ENCODE assay signal across 10 mouse cellular contexts in genomic region chr2:152811336-152812165, GRCm38 (mm10). TPM values are rescaled to one million over a fixed set of nuclear protein-coding genes. Genes with fewer than 3 reads are reported as not detected.
DNase-seq lines count a peak whose midpoint lies in the region; ATAC-seq and TF ChIP-seq lines count a peak whose summit lies in the region.
"Had no signal": no experiment of that assay in that cellular context is flagged by ENCODE, and none has a peak within 500 bp of the region (broad histone marks: within the 10 kb centered on the region; RNA-seq: fewer than 3 reads in every experiment).

No protein-coding gene starts in this region.

- ATAC-seq in forebrain, embryonic 12.5 days (ENCODE audit: low FRiP score), result no peak
- ATAC-seq in midbrain, embryonic 12.5 days (ENCODE audit: low FRiP score, low read depth), result no peak
- ATAC-seq in inflammation-experienced regulatory T-cells, adult 6 months, result peak; percentile 69
- no peak for ATAC-seq in forebrain, embryonic 16.5 days

- 0 out of 2 replicates have a peak, but pooled peaks cover 5% of the 10 kb centered on the region for H3K36me3 ChIP-seq in forebrain, embryonic 12.5 days (replicated peaks)
- H3K36me3 ChIP-seq in forebrain, embryonic 10.5 days (replicated peaks), result peaks cover 16% of the 10 kb centered on the region
- H3K36me3 ChIP-seq in midbrain, embryonic 12.5 days, result 0 out of 2 replicates have a peak, but pooled peaks cover 6% of the 10 kb centered on the region
- peaks cover 28% of the 10 kb centered on the region for H3K36me3 ChIP-seq in midbrain, embryonic 10.5 days
- H3K36me3 ChIP-seq in myocyte (ENCODE audit: control insufficient read depth, insufficient read depth), result peaks cover 4% of the 10 kb centered on the region
- H3K36me3 ChIP-seq in forebrain, embryonic 16.5 days (ENCODE audit: control insufficient read depth, insufficient read depth), result no peaks in the 10 kb centered on the region
- H3K36me3 ChIP-seq: embryonic facial prominence, embryonic 13.5 days had no signal

- H3K27me3 ChIP-seq in forebrain, embryonic 12.5 days, result no peaks in the 10 kb centered on the region
- H3K27me3 ChIP-seq in forebrain, embryonic 10.5 days (ENCODE audit: poor library complexity, severe bottlenecking), result no peaks in the 10 kb centered on the region
- no peaks in the 10 kb centered on the region for H3K27me3 ChIP-seq in midbrain, embryonic 12.5 days
- no peaks in the 10 kb centered on the region for H3K27me3 ChIP-seq in midbrain, embryonic 10.5 days (ENCODE audit: low read depth, poor library complexity, severe bottlenecking)
- no peaks in the 10 kb centered on the region for H3K27me3 ChIP-seq in myocyte (ENCODE audit: control insufficient read depth, insufficient read depth, insufficient read length)
- no peaks in the 10 kb centered on the region for H3K27me3 ChIP-seq in forebrain, embryonic 16.5 days (replicated peaks; ENCODE audit: control insufficient read depth, insufficient read depth, low read length)
- H3K27me3 ChIP-seq: embryonic facial prominence, embryonic 13.5 days had no signal

- no peak overlapping the region for H3ac ChIP-seq in myocyte (ENCODE audit: control insufficient read depth, insufficient read length)

- peaks cover 20% of the 10 kb centered on the region for H3K4me1 ChIP-seq in forebrain, embryonic 12.5 days
- peaks cover 21% of the 10 kb centered on the region for H3K4me1 ChIP-seq in forebrain, embryonic 10.5 days
- H3K4me1 ChIP-seq in midbrain, embryonic 12.5 days, result peaks cover 14% of the 10 kb centered on the region
- H3K4me1 ChIP-seq in midbrain, embryonic 10.5 days, result peaks cover 22% of the 10 kb centered on the region
- H3K4me1 ChIP-seq in forebrain, embryonic 16.5 days (replicated peaks; ENCODE audit: control insufficient read depth, insufficient read depth, low read length), result 0 out of 2 replicates have a peak, but pooled peaks cover 4% of the 10 kb centered on the region

- no peak overlapping the region for H3K4me3 ChIP-seq in forebrain, embryonic 12.5 days (replicated peaks)
- no peak overlapping the region for H3K4me3 ChIP-seq in forebrain, embryonic 10.5 days
- H3K4me3 ChIP-seq in midbrain, embryonic 12.5 days, result no peak overlapping the region
- no peak overlapping the region for H3K4me3 ChIP-seq in midbrain, embryonic 10.5 days
- H3K4me3 ChIP-seq in myocyte, result no peak overlapping the region
- no peak overlapping the region for H3K4me3 ChIP-seq in forebrain, embryonic 16.5 days (replicated peaks; ENCODE audit: low read length)
- H3K4me3 ChIP-seq: embryonic facial prominence, embryonic 13.5 days had no signal

- no peak for TF ChIP-seq POLR2A in myocyte (IDR thresholded peaks at IDR 0.05; ENCODE audit: insufficient read length, low read depth)

- H3K27ac ChIP-seq in forebrain, embryonic 12.5 days, result 0 out of 2 replicates have a peak overlapping the region, but pooled peaks have one; percentile 36
- H3K27ac ChIP-seq in forebrain, embryonic 10.5 days, result no peak overlapping the region
- H3K27ac ChIP-seq in midbrain, embryonic 12.5 days (replicated peaks), result peak overlapping the region; percentile 36
- no peak overlapping the region for H3K27ac ChIP-seq in midbrain, embryonic 10.5 days (replicated peaks)
- H3K27ac ChIP-seq in forebrain, embryonic 16.5 days (ENCODE audit: low read length), result no peak overlapping the region
- H3K27ac ChIP-seq: embryonic facial prominence, embryonic 13.5 days had no signal

- no peak for DNase-seq in forebrain, embryonic 10.5 days (ENCODE audit: extremely low spot score, low spot score)
- DNase-seq in midbrain, embryonic 10.5 days (ENCODE audit: low spot score), result no peak
- DNase-seq in adrenal gland, adult 2 months, result no peak
- DNase-seq: layer of hippocampus, adult 9-11 months had no signal

- H3K79me2 ChIP-seq in myocyte (ENCODE audit: control insufficient read depth, insufficient read depth), result peaks cover 77% of the 10 kb centered on the region

- no peak overlapping the region for H3K4me2 ChIP-seq in forebrain, embryonic 12.5 days
- no peak overlapping the region for H3K4me2 ChIP-seq in midbrain, embryonic 12.5 days (replicated peaks)
- peak overlapping the region; percentile 41 for H3K4me2 ChIP-seq in myocyte (ENCODE audit: low read depth)
- H3K4me2 ChIP-seq in forebrain, embryonic 16.5 days (ENCODE audit: low read length), result no peak overlapping the region
- H3K4me2 ChIP-seq: embryonic facial prominence, embryonic 13.5 days had no signal

- WGBS in forebrain, embryonic 12.5 days, result 49% methylated on average over 3 of the region's 3 CpGs
- 51% methylated on average over 3 of the region's 3 CpGs for WGBS in forebrain, embryonic 10.5 days
- 37% methylated on average over 3 of the region's 3 CpGs for whole genome bisulfite sequencing in midbrain, embryonic 12.5 days
- WGBS in midbrain, embryonic 10.5 days, result 63% methylated on average over 3 of the region's 3 CpGs
- WGBS in forebrain, embryonic 16.5 days, result 38% methylated on average over 3 of the region's 3 CpGs

- H3K9ac ChIP-seq in forebrain, embryonic 12.5 days, result no peak overlapping the region
- H3K9ac ChIP-seq in midbrain, embryonic 12.5 days (replicated peaks), result no peak overlapping the region
- H3K9ac ChIP-seq in forebrain, embryonic 16.5 days (replicated peaks; ENCODE audit: low read depth, low read length), result no peak overlapping the region
- H3K9ac ChIP-seq: embryonic facial prominence, embryonic 13.5 days had no signal

- H3K9me3 ChIP-seq in forebrain, embryonic 12.5 days, result no peaks in the 10 kb centered on the region
- no peaks in the 10 kb centered on the region for H3K9me3 ChIP-seq in forebrain, embryonic 10.5 days
- H3K9me3 ChIP-seq in midbrain, embryonic 12.5 days, result no peaks in the 10 kb centered on the region
- no peaks in the 10 kb centered on the region for H3K9me3 ChIP-seq in midbrain, embryonic 10.5 days (replicated peaks)
- no peaks in the 10 kb centered on the region for H3K9me3 ChIP-seq in forebrain, embryonic 16.5 days (ENCODE audit: control insufficient read depth, low read length)
- H3K9me3 ChIP-seq: embryonic facial prominence, embryonic 13.5 days had no signal

TF ChIP-seq in myocyte, 11 proteins besides CTCF, POLR2A, EP300 and RAD21:
- TF ChIP-seq USF1 (IDR thresholded peaks at IDR 0.05; ENCODE audit: low read depth), result no peak
- TF ChIP-seq E2F4 (IDR thresholded peaks at IDR 0.05; ENCODE audit: insufficient read depth), result no peak
- no peak for TF ChIP-seq REST (IDR thresholded peaks at IDR 0.05; ENCODE audit: insufficient read depth, insufficient read length)
- peak in 1 of 3 experiments; percentile 64 for TF ChIP-seq MYOG (IDR thresholded peaks at IDR 0.05; ENCODE audit: control insufficient read depth in 1 of 3, insufficient read depth in 1 of 3, insufficient read length in 2 of 3, low read depth in 2 of 3)
- peak in 2 of 3 experiments; percentile 46 to 76 for TF ChIP-seq MYOD1 (IDR thresholded peaks at IDR 0.05; ENCODE audit: control insufficient read depth in 1 of 3, insufficient read length in 2 of 3, low read depth in 2 of 3)
- no peak for TF ChIP-seq CEBPB (IDR thresholded peaks at IDR 0.05; ENCODE audit: insufficient read depth, poor library complexity, severe bottlenecking)
- TF ChIP-seq MAX (IDR thresholded peaks at IDR 0.05; ENCODE audit: low read depth), result no peak
- no peak for TF ChIP-seq POLR2AphosphoS2 (IDR thresholded peaks at IDR 0.05; ENCODE audit: insufficient read length, low read depth)
- no peak for TF ChIP-seq TCF3 (IDR thresholded peaks at IDR 0.05; ENCODE audit: insufficient read length, low read depth)
- no peak for TF ChIP-seq SRF (IDR thresholded peaks at IDR 0.05; ENCODE audit: control insufficient read depth, insufficient read length, low read depth)
- TF ChIP-seq TCF12 (IDR thresholded peaks at IDR 0.05; ENCODE audit: insufficient read depth, poor library complexity, severe bottlenecking), result peak; percentile 18

RNA-seq across cellular contexts. Expression of gene Bcl2l1, which starts 20.0 kb away (rescaled TPM):
- polyA plus RNA-seq in forebrain, embryonic 12.5 days (2016; fragmentation: Nextera tagmentation; extraction: Ambion mirVana), result 159 and 164 TPM in 2 replicates
- 98.5 and 104 TPM in 2 replicates for polyA plus RNA-seq in forebrain, embryonic 10.5 days (2016; fragmentation: Nextera tagmentation; extraction: Ambion mirVana)
- 156 and 168 TPM in 2 replicates for polyA plus RNA-seq in midbrain, embryonic 12.5 days (2016; fragmentation: Nextera tagmentation; extraction: Ambion mirVana)
- polyA plus RNA-seq in midbrain, embryonic 10.5 days (2016; fragmentation: Nextera tagmentation; extraction: Ambion mirVana), result 107 and 128 TPM in 2 replicates
- polyA plus RNA-seq in inflammation-experienced regulatory T-cells, adult 6 months (2017; shearing (Covaris generic)), result 10 to 100 TPM; 36.5 to 64.5 (median 41.8) TPM
- 57.0 TPM for polyA plus RNA-seq in myocyte (2012; fragmentation: generic; extraction: Trizol)
- 10 to 100 TPM; 54.3 to 79.7 TPM for total RNA-seq in adrenal gland, adult 2 months (2021)
- 42.4 and 43.8 TPM in 2 replicates for polyA plus RNA-seq in adrenal gland, adult 2 months (2012; rRNA removed)
- 176 and 188 TPM in 2 replicates for polyA plus RNA-seq in forebrain, embryonic 16.5 days (2015; fragmentation: Nextera tagmentation; extraction: Ambion mirVana)

RNA-seq across cellular contexts. Expression of gene Tpx2, which starts 36.2 kb away (rescaled TPM):
- polyA plus RNA-seq in forebrain, embryonic 12.5 days (2016; fragmentation: Nextera tagmentation; extraction: Ambion mirVana), result 133 and 156 TPM in 2 replicates
- polyA plus RNA-seq in forebrain, embryonic 10.5 days (2016; fragmentation: Nextera tagmentation; extraction: Ambion mirVana), result 162 and 163 TPM in 2 replicates
- polyA plus RNA-seq in midbrain, embryonic 12.5 days (2016; fragmentation: Nextera tagmentation; extraction: Ambion mirVana), result 109 and 113 TPM in 2 replicates
- 153 TPM in 2 replicates for polyA plus RNA-seq in midbrain, embryonic 10.5 days (2016; fragmentation: Nextera tagmentation; extraction: Ambion mirVana)
- 10 to 100 TPM in 1 of 3 experiments, 1 to 10 TPM in 2; 5.3 to 56.1 (median 5.7) TPM for polyA plus RNA-seq in inflammation-experienced regulatory T-cells, adult 6 months (2017; shearing (Covaris generic))
- polyA plus RNA-seq in myocyte (2012; fragmentation: generic; extraction: Trizol), result 26.3 TPM
- 1 to 10 TPM; 2.0 to 4.2 TPM for total RNA-seq in adrenal gland, adult 2 months (2021)
- 0.18 and 0.40 TPM in 2 replicates for polyA plus RNA-seq in adrenal gland, adult 2 months (2012; rRNA removed)
- polyA plus RNA-seq in forebrain, embryonic 16.5 days (2015; fragmentation: Nextera tagmentation; extraction: Ambion mirVana), result 40.0 and 49.6 TPM in 2 replicates

RNA-seq across cellular contexts. Expression of gene Cox4i2, which starts 57.6 kb away (rescaled TPM):
- 3.1 and 3.6 TPM in 2 replicates for polyA plus RNA-seq in forebrain, embryonic 12.5 days (2016; fragmentation: Nextera tagmentation; extraction: Ambion mirVana)
- polyA plus RNA-seq in forebrain, embryonic 10.5 days (2016; fragmentation: Nextera tagmentation; extraction: Ambion mirVana), result 3.0 and 4.2 TPM in 2 replicates
- 3.2 and 3.9 TPM in 2 replicates for polyA plus RNA-seq in midbrain, embryonic 12.5 days (2016; fragmentation: Nextera tagmentation; extraction: Ambion mirVana)
- 4.2 and 4.6 TPM in 2 replicates for polyA plus RNA-seq in midbrain, embryonic 10.5 days (2016; fragmentation: Nextera tagmentation; extraction: Ambion mirVana)
- polyA plus RNA-seq in inflammation-experienced regulatory T-cells, adult 6 months (2017; shearing (Covaris generic)), result not detected
- polyA plus RNA-seq in myocyte (2012; fragmentation: generic; extraction: Trizol), result not detected
- total RNA-seq in adrenal gland, adult 2 months (2021), result 1 to 10 TPM; 1.4 to 3.4 TPM
- 3.9 and 4.4 TPM in 2 replicates for polyA plus RNA-seq in adrenal gland, adult 2 months (2012; rRNA removed)
- 4.7 and 6.0 TPM in 2 replicates for polyA plus RNA-seq in forebrain, embryonic 16.5 days (2015; fragmentation: Nextera tagmentation; extraction: Ambion mirVana)

Comparison
In these comparisons a context has a peak if more than half of its experiments do, and no peak if none do; other contexts are left out.
1. H3K27ac ChIP-seq: peak in forebrain, embryonic 12.5 days (single experiment) and midbrain, embryonic 12.5 days (single experiment); none in forebrain, embryonic 10.5 days (single experiment), midbrain, embryonic 10.5 days (single experiment) and forebrain, embryonic 16.5 days (single experiment).